Mouse (Mus musculus) E14TG2a.4 (cell line): ENCODE results near the gene Mb.

Experiments used
- CTCF ChIP-seq: conservative IDR thresholded peaks from 2 replicates; pipeline ENCODE4 v1.5.1; 2014; ENCODE audit warnings: low read length
- NANOG ChIP-seq: IDR thresholded peaks from 2 replicates; pipeline ENCODE4 v1.6.1; 2014; ENCODE audit warnings: borderline replicate concordance, low read length, mixed read lengths

GRCm38 (mm10) chr15:77031271-77031670 is 19.2 kb downstream of the Mb start:
- TF ChIP-seq CTCF (no peak), NANOG (no peak)
